Mouse (Mus musculus): ENCODE measurements at regions not wholly inside any gene's neighbourhood (a gene's known extent, or its start where the extent isn't known, plus 50 kb on each side); places are given as distances from the start of the nearest gene placed in this dataset.

DNA sequence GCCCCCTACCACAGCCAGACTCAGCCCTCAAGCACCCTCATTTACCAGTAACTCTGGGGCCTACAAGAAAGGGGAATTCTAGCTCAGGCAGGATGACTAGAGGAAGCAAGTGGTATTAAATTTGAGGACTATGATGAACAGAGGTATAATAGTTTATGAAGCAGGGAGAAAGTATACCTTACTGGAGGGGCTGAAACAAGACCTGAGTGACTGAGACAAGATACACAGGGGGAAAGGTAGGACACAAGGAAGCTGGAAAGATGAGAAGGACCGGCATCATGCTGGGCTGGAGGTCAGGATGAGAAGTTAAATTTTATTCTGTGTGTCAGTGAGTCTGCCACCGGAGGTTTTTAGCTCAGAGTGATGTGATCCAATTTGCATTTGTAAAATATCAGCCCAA lies 417.2 kb upstream of the Smim15 start:
- TF ChIP-seq POLR2A (IDR thresholded peaks at IDR 0.05; ENCODE audit: insufficient read depth, low read depth, low read length) (no peak), CTCF (IDR thresholded peaks at IDR 0.05; ENCODE audit: insufficient read depth, low read depth, low read length) (no peak)
